Mouse (Mus musculus): ENCODE data around the gene Ndufb8. TPM values are rescaled to one million over a fixed set of nuclear protein-coding genes. Genes with fewer than 3 reads are reported as not detected.

Ndufb8 gene
- polyA plus RNA-seq, 1 experiment: 648 TPM

DNA sequence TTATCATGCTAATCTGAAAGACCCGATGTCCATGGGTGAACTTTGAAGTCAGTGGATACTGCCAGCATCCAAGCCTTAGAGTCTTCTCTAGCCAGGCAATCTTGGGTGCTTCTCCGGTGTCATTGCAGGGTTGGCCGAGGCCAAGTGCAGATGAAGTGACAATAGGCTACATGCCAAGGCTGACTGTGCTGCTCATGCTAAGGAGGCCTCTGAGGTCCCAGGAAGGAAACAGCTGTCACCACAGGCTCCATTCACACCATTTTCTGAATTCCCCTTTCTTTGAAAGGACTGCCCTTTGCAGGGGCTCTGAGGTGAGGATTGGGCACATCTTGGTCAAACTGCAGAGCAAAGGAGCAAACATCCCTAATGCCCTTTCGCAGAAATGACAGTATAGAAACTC is 52.5 kb downstream of the Ndufb8 start:
- TF ChIP-seq USF1 (IDR thresholded peaks at IDR 0.05; ENCODE audit: low read depth) (no peak), MAX (IDR thresholded peaks at IDR 0.05; ENCODE audit: low read depth) (no peak), TCF12 (IDR thresholded peaks at IDR 0.05; ENCODE audit: insufficient read depth, poor library complexity, severe bottlenecking) (no peak), MYOG (IDR thresholded peaks at IDR 0.05; ENCODE audit: control insufficient read depth in 1 of 3, insufficient read depth in 1 of 3, insufficient read length in 2 of 3, low read depth in 2 of 3) (no peak), TCF3 (IDR thresholded peaks at IDR 0.05; ENCODE audit: insufficient read length, low read depth) (no peak), MYOD1 (IDR thresholded peaks at IDR 0.05; ENCODE audit: control insufficient read depth in 1 of 3, insufficient read length in 2 of 3, low read depth in 2 of 3) (no peak), SRF (IDR thresholded peaks at IDR 0.05; ENCODE audit: control insufficient read depth, insufficient read length, low read depth) (no peak), POLR2A (IDR thresholded peaks at IDR 0.05; ENCODE audit: insufficient read length, low read depth) (no peak), POLR2AphosphoS2 (IDR thresholded peaks at IDR 0.05; ENCODE audit: insufficient read length, low read depth) (no peak), CEBPB (IDR thresholded peaks at IDR 0.05; ENCODE audit: insufficient read depth, poor library complexity, severe bottlenecking) (no peak), REST (IDR thresholded peaks at IDR 0.05; ENCODE audit: insufficient read depth, insufficient read length) (no peak), E2F4 (IDR thresholded peaks at IDR 0.05; ENCODE audit: insufficient read depth) (no peak)
- H3ac ChIP-seq (ENCODE audit: control insufficient read depth, insufficient read length): no peak overlapping the region
- H3K4me3 ChIP-seq: no peak overlapping the region
- no peak overlapping the region for H3K4me2 ChIP-seq (ENCODE audit: low read depth)
- no peaks in the 10 kb centered on the region for H3K79me2 ChIP-seq (ENCODE audit: control insufficient read depth, insufficient read depth)
- H3K36me3 ChIP-seq (ENCODE audit: control insufficient read depth, insufficient read depth): no peaks in the 10 kb centered on the region
- peaks cover 48% of the 10 kb centered on the region for H3K27me3 ChIP-seq (ENCODE audit: control insufficient read depth, insufficient read depth, insufficient read length)

DNA sequence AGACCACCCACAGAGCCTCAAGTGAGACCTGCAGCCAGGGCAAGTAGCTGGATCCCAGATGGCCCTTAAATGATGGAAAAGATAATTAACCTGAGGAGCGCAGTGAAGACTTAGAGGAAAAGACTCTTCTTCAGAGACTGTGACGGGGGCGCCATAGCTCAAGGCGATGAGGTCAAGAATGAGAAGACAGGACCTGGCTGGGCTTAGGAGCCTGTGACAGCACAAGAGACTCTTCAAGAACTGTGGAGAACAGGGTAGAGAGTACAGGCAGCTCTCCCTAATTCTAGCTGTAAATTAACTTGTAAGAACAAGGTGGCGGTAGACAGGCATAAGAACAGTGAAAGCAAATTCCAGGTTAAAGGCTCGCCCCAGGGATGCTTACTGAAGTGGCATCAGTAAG is 53.3 kb downstream of the Ndufb8 start:
- Histone ChIP-seq H3K36me3 (ENCODE audit: control insufficient read depth, insufficient read depth) (no peaks in the 10 kb centered on the region), H3K4me3 (no peak overlapping the region), H3ac (ENCODE audit: control insufficient read depth, insufficient read length) (no peak overlapping the region), H3K4me2 (ENCODE audit: low read depth) (no peak overlapping the region), H3K79me2 (ENCODE audit: control insufficient read depth, insufficient read depth) (no peaks in the 10 kb centered on the region), H3K27me3 (ENCODE audit: control insufficient read depth, insufficient read depth, insufficient read length) (peaks cover 55% of the 10 kb centered on the region)
- TF ChIP-seq REST (IDR thresholded peaks at IDR 0.05; ENCODE audit: insufficient read depth, insufficient read length) (no peak), TCF3 (IDR thresholded peaks at IDR 0.05; ENCODE audit: insufficient read length, low read depth) (no peak), MAX (IDR thresholded peaks at IDR 0.05; ENCODE audit: low read depth) (no peak), TCF12 (IDR thresholded peaks at IDR 0.05; ENCODE audit: insufficient read depth, poor library complexity, severe bottlenecking) (no peak), POLR2AphosphoS2 (IDR thresholded peaks at IDR 0.05; ENCODE audit: insufficient read length, low read depth) (no peak), E2F4 (IDR thresholded peaks at IDR 0.05; ENCODE audit: insufficient read depth) (no peak), SRF (IDR thresholded peaks at IDR 0.05; ENCODE audit: control insufficient read depth, insufficient read length, low read depth) (no peak), POLR2A (IDR thresholded peaks at IDR 0.05; ENCODE audit: insufficient read length, low read depth) (no peak), MYOG (IDR thresholded peaks at IDR 0.05; ENCODE audit: control insufficient read depth in 1 of 3, insufficient read depth in 1 of 3, insufficient read length in 2 of 3, low read depth in 2 of 3) (no peak), USF1 (IDR thresholded peaks at IDR 0.05; ENCODE audit: low read depth) (no peak), MYOD1 (IDR thresholded peaks at IDR 0.05; ENCODE audit: control insufficient read depth in 1 of 3, insufficient read length in 2 of 3, low read depth in 2 of 3) (no peak), CEBPB (IDR thresholded peaks at IDR 0.05; ENCODE audit: insufficient read depth, poor library complexity, severe bottlenecking) (no peak)

DNA sequence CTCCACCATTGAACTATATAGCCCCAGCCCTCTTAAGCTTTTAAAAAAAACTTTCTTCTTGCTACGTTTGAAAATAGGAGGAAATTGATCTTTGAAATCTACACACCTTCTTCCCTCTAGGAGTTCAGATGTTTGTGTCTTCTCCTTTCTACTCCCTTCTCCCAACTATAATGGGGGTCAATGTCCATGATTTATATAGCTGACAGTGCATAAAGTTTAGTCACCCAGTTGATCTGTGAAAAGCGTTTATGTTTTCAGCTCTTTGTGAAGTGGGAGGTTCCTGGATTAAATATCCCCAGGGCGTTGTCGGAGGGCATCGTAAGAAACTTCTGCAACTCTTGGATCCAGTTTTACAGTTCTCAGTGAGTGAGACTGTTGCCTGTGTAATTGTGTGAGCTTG is 55.0 kb downstream of the Ndufb8 start:
- peaks cover 61% of the 10 kb centered on the region for H3K27me3 ChIP-seq (ENCODE audit: control insufficient read depth, insufficient read depth, insufficient read length)
- no peak overlapping the region for H3K4me2 ChIP-seq (ENCODE audit: low read depth)
- H3K4me3 ChIP-seq: no peak overlapping the region
- H3ac ChIP-seq (ENCODE audit: control insufficient read depth, insufficient read length): no peak overlapping the region
- no peak for TF ChIP-seq MYOD1 (IDR thresholded peaks at IDR 0.05; ENCODE audit: control insufficient read depth in 1 of 3, insufficient read length in 2 of 3, low read depth in 2 of 3)
- no peaks in the 10 kb centered on the region for H3K36me3 ChIP-seq (ENCODE audit: control insufficient read depth, insufficient read depth)
- H3K79me2 ChIP-seq (ENCODE audit: control insufficient read depth, insufficient read depth): no peaks in the 10 kb centered on the region

DNA sequence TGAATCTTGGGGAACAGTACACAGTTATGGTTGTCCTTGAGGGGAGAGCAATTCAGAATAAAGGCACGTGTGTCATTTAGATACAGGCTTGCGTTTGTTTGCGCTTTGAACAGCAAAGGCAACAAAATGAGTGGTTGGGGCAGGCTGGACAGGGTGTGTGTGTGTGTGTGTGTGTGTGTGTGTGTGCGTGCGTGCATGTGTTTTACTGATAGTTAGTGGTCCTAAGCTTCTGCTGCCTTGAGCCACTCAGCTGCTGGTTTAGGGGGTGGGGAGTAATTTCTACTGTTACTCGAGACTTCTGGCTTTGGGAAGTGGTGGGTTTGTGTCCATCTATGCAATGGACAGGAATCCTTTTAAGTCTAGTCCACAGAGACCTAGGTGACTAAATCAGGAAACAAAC is 56.3 kb downstream of the Ndufb8 start:
- no peaks in the 10 kb centered on the region for H3K79me2 ChIP-seq (ENCODE audit: control insufficient read depth, insufficient read depth)
- H3K4me3 ChIP-seq: no peak overlapping the region
- no peak overlapping the region for H3ac ChIP-seq (ENCODE audit: control insufficient read depth, insufficient read length)
- TF ChIP-seq SRF (IDR thresholded peaks at IDR 0.05; ENCODE audit: control insufficient read depth, insufficient read length, low read depth) (no peak), POLR2A (IDR thresholded peaks at IDR 0.05; ENCODE audit: insufficient read length, low read depth) (no peak), MAX (IDR thresholded peaks at IDR 0.05; ENCODE audit: low read depth) (no peak), MYOD1 (IDR thresholded peaks at IDR 0.05; ENCODE audit: control insufficient read depth in 1 of 3, insufficient read length in 2 of 3, low read depth in 2 of 3) (no peak), E2F4 (IDR thresholded peaks at IDR 0.05; ENCODE audit: insufficient read depth) (no peak), REST (IDR thresholded peaks at IDR 0.05; ENCODE audit: insufficient read depth, insufficient read length) (no peak), USF1 (IDR thresholded peaks at IDR 0.05; ENCODE audit: low read depth) (no peak), CEBPB (IDR thresholded peaks at IDR 0.05; ENCODE audit: insufficient read depth, poor library complexity, severe bottlenecking) (no peak), TCF12 (IDR thresholded peaks at IDR 0.05; ENCODE audit: insufficient read depth, poor library complexity, severe bottlenecking) (no peak), MYOG (IDR thresholded peaks at IDR 0.05; ENCODE audit: control insufficient read depth in 1 of 3, insufficient read depth in 1 of 3, insufficient read length in 2 of 3, low read depth in 2 of 3) (no peak), POLR2AphosphoS2 (IDR thresholded peaks at IDR 0.05; ENCODE audit: insufficient read length, low read depth) (no peak), TCF3 (IDR thresholded peaks at IDR 0.05; ENCODE audit: insufficient read length, low read depth) (no peak)
- H3K36me3 ChIP-seq (ENCODE audit: control insufficient read depth, insufficient read depth): no peaks in the 10 kb centered on the region
- H3K4me2 ChIP-seq (ENCODE audit: low read depth): no peak overlapping the region
- H3K27me3 ChIP-seq (ENCODE audit: control insufficient read depth, insufficient read depth, insufficient read length): peaks cover 63% of the 10 kb centered on the region

Other genes starting within 250 kb of the Ndufb8 start
- gene Scd4, start 222.3 kb downstream of the Ndufb8 start, polyA plus RNA-seq (2012; fragmentation: generic; extraction: Trizol): 0.16 TPM
- gene Scd1, start 147.6 kb downstream of the Ndufb8 start, polyA plus RNA-seq (2012; fragmentation: generic; extraction: Trizol): 347 TPM
- not detected for gene Wnt8b, start 62.0 kb downstream of the Ndufb8 start, polyA plus RNA-seq (2012; fragmentation: generic; extraction: Trizol)
- gene Sec31b, start 9.6 kb downstream of the Ndufb8 start, polyA plus RNA-seq (2012; fragmentation: generic; extraction: Trizol): 0.02 TPM
- gene Gm20538, start 2.6 kb downstream of the Ndufb8 start, polyA plus RNA-seq (2012; fragmentation: generic; extraction: Trizol): not detected
- gene Hif1an, start 7.4 kb upstream of the Ndufb8 start, polyA plus RNA-seq (2012; fragmentation: generic; extraction: Trizol): 31.9 TPM
- gene Pax2, start 200.6 kb upstream of the Ndufb8 start, polyA plus RNA-seq (2012; fragmentation: generic; extraction: Trizol): not detected